Mouse (Mus musculus): Measurements from ENCODE around the gene Ubap1.

Gene Ubap1

DNA sequence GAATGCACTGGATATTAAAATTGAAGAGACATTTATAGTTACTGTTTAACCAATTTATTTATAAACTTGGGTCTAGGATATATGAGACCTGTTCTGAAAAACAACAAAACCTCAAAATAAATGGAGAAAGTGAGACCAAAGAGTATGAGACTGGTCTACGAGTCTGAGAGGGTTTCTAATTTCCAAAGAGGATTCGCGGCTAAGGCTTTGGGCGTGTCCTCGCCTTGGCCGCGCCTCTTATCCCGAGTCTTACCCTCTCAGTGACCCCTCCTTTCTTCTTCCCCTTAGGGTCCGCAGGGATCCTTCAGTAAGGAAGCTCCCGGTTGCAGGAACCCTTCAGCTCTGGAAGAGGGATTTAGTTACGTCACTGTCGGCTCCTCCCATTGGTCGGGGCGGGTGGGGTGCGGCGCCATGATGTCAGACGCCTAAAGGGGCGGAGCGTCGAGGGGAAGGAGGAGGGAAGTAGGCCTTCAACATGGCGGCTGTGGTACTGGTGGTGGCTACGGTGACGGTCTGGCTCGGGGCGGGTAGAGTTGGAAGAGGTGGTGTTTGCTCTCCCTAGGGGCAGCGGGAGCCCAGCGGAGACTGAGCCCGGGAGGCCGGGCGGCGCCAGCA lies at the start of gene Ubap1:
Gene Ubap1, plus strand, starts transcription at position 413 of the 615 bp plus-strand sequence.
- in situ Hi-C loops (cut with MboI; ENCODE audit: unreplicated experiment in 2 of 2): loop anchor here in 1 of 2 experiments (5.0 kb wide), 1 partner anchor 46 kb away; no protein-coding TSS in a partner anchor

DNA sequence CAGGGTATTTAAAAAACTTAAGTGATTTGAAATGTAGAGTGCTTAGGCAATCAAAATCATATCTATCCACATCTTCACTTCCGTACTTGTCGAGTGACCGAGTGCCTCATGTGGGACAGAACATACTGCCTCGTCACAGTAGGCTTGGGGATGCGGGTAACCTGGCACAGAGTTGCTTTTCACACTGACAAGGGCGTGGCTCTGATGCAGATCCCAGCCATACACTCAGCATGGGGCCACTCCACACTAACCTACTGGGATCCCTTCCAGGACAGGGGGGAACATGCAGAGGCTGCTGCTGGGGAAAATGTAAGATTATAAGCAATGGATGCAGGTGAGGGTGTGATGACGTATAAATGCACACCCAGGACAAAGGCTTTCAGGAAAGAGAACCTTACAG lies 45.1 kb upstream of the Ubap1 start:
- in situ Hi-C loops (cut with MboI; ENCODE audit: unreplicated experiment in 2 of 2): loop anchor here (5.0 kb wide), 2 partner anchors 44 to 84 kb away; partner anchors contain the start of gene Ubap1 (in 1 of the 2)

DNA sequence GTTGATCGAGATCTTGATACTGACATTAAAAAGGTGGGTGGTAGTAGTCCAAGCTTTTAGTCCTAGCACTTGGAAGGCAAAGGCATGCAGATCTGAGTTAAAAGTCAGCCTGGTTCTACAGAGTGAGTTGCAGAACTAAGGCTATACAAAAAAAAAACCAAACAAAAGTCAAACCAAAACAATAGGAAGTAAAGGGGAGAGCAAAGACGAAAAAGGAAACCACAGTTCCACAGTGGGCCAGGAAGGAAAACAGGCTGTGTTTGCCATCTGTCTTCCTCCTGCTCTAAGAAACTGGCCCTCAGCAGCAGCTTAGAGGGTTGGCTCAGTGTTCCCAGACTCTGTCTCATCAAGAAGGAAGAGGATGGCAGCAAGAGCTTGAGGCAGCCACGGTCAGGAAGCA lies 44.5 kb upstream of the Ubap1 start:
- in situ Hi-C loops (cut with MboI; ENCODE audit: unreplicated experiment in 2 of 2): loop anchor here (5.0 kb wide), 2 partner anchors 43 to 83 kb away; partner anchors contain the start of gene Ubap1 (in 1 of the 2)

DNA sequence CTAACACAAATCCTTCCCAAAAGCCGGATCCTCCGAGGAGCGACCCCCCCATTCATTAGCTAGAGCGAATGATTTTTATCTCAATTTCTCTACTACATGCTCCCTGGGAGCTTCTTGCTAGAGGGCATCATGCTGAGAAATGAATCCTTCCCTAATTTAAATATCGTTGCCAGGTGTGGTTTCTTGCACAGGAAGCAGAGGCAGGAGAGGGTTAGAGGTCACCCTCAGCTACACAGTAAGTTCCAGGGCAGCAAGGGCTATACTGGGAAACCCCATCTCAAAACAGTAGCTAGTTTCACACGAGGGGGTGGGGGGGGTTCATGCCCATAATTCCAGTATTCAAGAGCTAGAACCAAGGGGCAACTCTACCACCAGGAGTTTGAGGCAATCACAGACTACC lies 41.4 kb upstream of the Ubap1 start:
- in situ Hi-C loops (cut with MboI; ENCODE audit: unreplicated experiment in 2 of 2): no loop called here

DNA sequence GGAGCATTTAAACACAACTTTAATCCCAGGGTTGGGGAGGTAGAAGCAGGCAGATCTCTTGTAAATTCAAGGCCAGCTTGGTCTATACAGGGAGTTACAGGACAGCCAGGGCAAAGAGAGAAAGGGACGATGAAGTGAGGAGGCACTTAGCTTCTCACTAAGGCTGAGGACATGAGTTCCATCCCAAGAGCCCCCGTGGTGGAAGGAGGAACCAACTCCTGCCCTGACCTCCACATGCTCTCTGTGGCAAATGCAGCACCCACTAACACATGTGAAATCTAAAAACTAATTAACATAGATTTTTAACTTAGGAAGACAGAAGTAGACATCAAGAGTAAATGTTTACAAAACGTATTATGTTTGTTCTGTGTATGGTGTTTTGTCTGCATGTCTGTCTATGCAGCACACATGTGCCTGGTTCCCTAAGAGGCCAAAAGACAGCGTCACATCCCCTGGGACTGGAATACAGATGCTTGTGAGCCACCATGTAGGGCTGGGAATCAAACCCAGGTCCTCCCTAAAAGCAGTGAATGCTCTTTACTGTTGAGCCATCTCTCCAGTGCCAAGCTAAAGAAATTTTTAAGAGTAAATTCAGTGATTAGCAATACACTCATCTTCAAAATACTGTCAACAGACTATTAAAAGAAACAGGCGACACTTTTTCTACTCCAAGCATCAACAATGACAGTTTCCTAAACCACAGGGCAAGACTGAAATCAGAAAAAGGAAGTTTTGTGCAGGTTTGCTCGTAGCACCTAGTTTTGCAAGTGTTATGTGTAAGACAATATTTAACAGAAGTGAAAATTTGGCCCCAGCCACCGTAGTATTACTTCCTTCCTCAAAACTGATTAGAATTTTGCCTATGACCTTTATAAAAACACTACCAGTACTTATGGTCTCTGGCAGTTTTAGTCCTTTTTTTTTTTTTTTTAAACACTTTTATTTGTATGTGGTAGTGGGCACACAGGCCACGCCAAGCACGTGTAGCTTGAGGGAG lies 37.9 kb upstream of the Ubap1 start:
- in situ Hi-C loops (cut with MboI; ENCODE audit: unreplicated experiment in 2 of 2): no loop called here

DNA sequence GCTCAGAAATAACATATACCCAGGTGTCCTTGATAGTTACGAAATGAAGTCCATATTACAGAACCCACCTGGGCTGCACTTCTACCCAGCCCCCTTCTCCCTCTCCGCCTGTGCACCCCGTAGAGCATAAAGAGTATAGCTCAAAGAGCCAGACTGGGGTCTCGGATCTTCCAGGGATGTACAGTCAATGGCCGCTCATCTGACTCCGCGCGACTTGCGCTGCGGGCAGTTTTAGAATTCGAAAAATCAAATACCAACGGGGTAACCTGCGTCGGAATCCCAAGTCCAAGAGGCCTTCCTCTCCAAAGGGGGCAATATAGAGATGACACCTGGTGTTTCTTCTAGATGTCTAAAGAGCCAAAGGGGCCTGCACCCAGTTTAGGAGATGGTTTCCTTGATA lies 35.1 kb upstream of the Ubap1 start:
- in situ Hi-C loops (cut with MboI; ENCODE audit: unreplicated experiment in 2 of 2): no loop called here

DNA sequence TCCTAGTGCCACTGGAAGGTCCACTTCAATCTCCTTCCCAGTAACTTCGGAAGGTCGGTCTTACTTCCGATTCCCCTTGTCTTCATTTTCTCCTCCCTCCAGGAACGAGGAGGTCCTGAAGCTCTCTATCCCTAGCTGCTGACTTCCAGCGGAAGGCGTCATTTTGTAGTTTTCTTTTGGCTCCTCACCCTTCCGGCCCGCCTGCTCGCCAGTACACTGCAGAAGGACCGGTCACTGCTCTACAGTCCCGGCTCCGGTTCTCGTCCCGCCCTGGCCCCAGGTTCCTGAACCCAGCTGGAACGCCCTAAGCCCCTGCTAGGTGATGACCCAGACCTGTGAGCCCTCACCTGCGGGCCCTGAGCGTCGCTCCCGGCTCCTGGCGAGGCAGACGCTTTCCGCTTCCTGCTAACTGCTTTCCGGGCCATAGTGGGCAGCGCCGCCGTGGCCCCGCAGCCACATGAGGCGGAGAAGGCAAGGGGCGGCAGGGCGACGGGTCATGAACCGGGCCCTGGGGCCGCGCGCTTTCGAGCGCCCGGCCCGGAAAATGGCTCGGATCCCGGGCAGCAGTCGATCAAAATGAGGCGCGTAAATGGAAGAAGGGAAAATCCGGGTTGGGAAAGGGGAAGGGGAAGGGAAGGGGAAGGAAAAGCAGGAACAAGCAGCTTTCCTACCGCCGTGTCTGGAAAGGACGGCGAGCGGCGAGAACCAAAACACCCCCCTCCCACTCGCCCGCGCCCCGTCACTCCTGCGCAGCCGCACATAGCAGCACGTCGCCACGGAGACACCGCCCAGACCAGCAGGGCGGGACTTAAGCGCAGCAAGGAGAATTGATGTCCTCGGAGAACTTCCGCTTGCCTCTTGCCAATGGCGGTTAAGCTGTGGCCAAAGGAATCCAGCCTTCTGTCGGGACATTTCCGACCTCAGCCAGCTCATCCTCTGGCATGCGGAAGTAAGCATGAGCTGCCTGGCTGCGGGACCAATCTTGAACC lies 34.4 kb upstream of the Ubap1 start, which contains the start of gene Dcaf12:
Gene Dcaf12, minus strand, starts transcription at position 749 of the 989 bp plus-strand sequence.
- in situ Hi-C loops (cut with MboI; ENCODE audit: unreplicated experiment in 2 of 2): no loop called here

DNA sequence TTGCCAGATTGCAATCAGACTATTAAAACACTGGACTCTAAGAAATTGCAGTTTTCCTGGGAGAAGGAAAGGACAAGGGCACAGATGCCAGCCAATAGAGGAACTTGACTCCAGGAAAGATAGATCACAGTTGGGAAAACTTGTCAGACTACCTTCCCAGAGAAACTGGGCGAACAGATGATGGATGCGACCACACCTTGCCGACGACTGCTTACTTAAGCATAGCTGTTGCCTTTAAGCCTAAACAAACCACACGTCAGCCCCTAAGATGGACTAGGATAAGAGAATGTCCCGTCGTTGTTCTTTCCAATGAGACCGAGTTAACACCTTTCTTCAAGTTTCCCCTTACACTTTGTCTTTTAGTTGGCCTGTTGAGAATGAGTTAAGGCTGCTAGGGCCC lies 33.6 kb upstream of the Ubap1 start:
- in situ Hi-C loops (cut with MboI; ENCODE audit: unreplicated experiment in 2 of 2): no loop called here

DNA sequence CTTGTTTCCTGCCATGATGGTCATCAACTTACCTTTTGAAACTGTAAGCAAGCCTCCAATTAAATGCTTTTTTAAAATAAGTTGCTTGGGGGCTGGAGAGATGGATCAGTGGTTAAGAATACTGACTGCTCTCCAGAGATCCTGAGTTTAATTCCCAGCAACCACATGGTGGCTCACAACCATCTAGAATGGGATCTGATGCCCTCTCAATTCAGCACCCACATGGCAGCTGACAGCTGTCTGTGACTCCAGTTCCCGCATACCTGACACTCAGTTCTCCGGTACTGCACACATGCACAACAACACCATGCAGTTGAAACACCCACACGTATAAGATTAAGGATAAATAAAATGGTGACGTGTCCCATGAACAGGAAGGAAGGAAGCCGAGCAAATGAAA lies 30.5 kb upstream of the Ubap1 start:
- in situ Hi-C loops (cut with MboI; ENCODE audit: unreplicated experiment in 2 of 2): no loop called here

DNA sequence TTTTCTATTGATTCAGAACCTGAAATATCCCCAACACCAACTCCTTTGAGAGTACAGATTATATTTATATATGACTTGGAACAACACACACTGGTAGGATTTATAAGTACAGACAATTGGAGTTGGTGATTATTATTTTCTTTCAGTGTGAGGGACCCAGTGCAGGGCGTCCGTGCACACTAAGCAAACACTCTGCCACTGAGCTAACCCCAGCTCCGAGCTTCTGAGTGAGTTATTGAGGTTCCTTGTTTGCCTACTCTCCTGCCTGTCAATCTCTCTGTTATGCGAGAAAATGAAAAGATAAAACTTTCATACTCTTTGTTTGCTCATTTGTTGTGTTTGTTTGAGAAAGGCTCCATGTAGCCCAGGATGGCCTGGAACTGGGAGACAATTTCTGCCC lies 27.8 kb upstream of the Ubap1 start:
- in situ Hi-C loops (cut with MboI; ENCODE audit: unreplicated experiment in 2 of 2): no loop called here

DNA sequence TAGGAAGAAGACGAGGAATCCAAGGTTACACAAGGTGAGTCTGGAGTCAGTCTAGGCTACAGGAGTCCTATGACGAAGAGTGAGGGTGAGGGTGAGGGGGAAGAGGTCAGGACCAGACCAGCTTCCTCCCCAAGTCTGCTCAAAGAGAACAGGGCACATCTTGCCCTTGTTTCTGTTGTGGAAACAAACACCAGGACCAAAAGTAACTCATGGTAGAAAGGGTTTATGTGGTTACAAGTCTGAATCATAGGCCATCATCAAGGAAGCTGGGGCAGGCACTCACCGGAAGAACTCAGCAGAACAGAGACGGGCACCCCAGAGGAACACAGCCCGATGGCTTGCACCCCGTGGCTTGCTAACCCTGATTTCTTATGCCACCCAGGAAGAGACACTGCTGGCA lies 21.9 kb upstream of the Ubap1 start:
- in situ Hi-C loops (cut with MboI; ENCODE audit: unreplicated experiment in 2 of 2): no loop called here

DNA sequence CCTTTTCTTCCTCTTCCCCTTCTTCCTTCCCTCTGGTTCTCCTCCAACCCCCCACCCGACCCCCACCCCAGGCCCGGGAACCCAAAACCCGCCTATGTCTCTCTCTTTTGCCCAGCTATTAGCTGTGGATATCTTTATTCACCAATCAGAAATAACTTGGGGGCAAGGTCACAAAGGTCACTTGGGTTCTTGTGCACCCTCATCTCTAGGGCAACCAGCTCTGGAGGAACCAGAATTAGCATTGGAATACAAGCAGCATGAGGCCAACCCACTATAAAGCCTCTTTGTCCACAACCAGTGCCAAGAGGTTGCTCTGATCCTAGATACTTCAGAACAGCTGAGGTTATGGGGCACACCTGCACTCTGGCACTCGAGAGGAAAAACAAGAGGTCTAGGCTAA lies 19.3 kb upstream of the Ubap1 start:
- in situ Hi-C loops (cut with MboI; ENCODE audit: unreplicated experiment in 2 of 2): no loop called here

DNA sequence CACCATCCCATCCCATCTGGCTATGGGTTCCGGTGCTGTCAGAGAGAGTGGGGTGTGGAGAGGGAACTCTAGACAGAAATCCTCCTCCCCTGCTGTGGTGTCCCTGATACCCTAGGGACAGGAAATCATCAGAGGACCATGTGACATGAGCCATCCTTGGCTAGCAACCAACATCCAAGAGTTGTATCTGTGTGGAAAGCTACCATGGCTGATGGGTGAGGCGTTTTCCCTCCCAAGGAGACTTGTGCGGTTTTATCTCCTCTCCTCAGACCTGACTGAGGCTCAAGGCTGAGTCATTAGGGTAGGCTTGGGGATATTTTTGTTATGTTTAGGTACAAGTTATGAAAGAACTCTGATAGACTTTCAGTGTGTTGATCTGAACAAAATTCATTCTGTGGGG lies 17.7 kb upstream of the Ubap1 start:
- in situ Hi-C loops (cut with MboI; ENCODE audit: unreplicated experiment in 2 of 2): loop anchor here in 1 of 2 experiments (5.0 kb wide), 1 partner anchor 44 kb away; no protein-coding TSS in a partner anchor

DNA sequence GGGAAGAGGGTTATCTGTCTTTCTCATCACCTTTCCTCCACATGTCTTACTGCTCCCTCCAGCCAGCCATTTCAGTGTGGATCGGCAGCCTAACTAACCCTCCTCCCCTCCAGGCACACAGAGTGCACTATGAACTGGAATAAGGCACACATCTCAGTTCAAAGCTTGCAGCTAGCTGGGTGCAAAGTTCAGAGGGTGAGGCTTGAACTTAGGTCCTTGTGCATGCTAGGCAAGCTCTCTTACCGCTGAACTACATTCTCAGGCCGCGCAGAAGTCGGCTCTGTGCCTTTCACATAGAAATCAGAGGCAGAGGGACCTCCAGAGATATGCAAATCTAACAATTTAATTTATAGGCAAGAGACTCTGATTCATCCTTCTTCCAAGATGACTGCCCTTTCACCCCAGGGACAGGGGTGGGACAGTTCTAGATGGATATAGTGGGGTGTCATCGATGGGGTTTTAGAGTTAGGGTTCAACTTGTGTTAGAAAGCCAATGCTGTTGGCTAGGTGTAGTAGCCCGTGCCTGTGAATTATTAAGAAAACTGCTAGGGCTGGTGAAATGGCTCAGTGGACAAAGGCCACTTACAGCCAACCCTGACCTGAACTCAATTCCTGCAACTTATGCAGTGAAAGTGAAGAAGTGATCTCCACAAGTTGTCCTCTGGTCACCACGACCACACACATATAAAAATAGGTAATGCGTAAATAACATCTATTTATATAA lies 16.9 kb upstream of the Ubap1 start:
- in situ Hi-C loops (cut with MboI; ENCODE audit: unreplicated experiment in 2 of 2): loop anchor here in 1 of 2 experiments (5.0 kb wide), 1 partner anchor 45 kb away; no protein-coding TSS in a partner anchor

DNA sequence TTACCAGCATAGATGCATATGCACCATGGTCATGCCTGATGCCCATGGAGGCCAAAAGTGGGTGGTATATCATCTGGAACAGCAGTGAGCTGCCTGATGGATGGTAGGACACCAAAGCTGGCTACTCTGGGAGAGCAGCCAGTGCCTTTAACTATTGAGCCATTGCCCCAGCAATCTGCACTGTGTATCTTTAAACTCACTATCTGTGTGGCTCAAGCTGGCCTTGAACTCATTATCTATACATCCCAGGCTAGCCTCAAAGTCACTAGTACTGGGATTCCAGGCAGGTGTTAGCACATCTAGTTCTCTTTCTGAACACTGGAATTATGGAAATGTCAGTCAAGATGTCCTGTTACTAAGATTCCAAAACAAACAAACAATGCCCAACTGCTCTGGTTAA lies 12.2 kb upstream of the Ubap1 start:
- in situ Hi-C loops (cut with MboI; ENCODE audit: unreplicated experiment in 2 of 2): no loop called here

DNA sequence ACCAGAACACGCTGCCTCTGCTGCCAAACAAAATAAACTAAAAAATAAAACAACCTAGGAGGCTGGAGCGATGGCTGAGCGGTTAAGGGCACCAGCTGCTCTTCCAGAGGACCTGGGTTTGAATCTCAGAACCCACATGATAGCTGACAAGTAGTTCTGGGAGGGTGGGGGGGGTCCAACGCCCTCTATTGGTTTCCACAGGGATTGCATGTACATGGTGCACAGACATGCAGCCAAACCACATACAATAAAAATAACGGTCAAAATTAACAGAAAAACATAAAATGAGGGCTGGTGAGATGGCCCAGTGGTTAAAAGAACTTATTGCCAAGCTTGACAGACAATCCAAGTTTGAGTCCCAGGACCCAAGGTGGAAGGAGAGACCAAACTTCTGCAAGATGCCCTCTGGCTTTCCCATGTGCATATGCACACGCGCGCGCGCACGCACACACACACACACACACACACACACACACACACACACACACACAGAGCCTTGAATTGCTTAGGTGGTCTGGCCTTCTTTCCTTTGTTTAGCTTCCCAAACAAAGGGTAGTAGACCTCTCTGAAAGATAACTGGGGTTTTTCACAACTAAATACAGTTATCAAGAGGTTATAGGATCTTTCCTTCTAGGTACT lies 7.8 kb upstream of the Ubap1 start:
- in situ Hi-C loops (cut with MboI; ENCODE audit: unreplicated experiment in 2 of 2): no loop called here

DNA sequence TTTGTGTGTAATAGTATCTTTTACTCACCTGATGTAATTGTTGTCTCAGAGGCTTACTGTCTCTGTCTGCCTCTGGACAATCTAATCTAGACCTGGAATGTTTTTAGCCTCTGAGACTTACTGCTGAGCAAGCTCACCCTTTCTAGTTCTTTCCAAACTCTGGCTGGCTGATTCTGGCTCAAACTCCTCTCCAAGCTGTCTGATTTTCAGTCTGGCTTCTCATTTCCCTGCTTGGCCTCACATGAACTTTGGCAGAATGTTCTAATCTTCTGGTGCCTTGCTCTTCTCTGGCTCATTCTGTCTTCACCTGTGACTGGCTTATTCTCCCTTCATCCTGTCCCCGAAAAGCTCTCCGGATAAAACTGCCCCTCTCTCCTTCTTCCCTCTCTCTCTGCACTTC lies 2.8 kb upstream of the Ubap1 start:
- in situ Hi-C loops (cut with MboI; ENCODE audit: unreplicated experiment in 2 of 2): loop anchor here in 1 of 2 experiments (5.0 kb wide), 1 partner anchor 44 kb away; no protein-coding TSS in a partner anchor

DNA sequence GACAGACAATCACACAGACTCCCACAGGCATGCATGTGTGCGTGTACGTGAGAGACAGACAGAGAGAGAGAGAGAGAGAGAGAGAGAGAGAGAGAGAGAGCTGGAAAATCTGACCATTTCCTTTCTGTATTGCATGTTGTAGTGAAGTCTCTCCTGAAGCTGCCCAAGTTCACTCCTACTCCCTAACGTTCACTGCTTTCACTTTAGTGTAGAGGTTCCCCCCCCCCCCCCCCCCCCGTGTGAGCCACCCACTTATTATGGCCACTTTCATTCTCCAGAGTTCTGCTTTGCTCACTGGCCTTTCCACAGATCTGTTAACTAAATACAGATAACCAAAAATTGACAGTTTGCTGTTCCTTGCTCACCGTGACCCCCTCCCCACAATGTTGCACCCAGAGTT lies 957 bp upstream of the Ubap1 start:
- in situ Hi-C loops (cut with MboI; ENCODE audit: unreplicated experiment in 2 of 2): loop anchor here in 1 of 2 experiments (5.0 kb wide), 1 partner anchor 46 kb away; no protein-coding TSS in a partner anchor

DNA sequence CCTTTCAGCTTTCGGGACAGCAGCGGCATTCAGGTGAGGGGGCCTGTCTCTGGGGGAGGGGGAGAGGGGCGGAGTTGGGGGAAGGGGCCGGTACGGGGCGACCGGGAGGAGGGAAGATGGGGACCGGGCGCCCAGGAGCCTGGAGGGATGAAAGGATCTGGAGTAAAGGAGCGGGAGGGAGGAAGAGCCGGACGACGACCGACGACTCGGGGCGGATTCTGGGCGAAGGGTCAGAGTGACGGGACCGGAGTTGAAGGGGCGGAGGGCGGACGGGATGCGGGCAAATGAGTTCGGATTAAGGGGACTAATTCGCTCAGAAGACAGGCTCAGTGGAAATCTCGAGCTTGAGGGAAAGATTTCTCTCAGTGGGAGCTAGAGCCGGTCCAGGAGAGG lies 399 bp downstream of the Ubap1 start:
- in situ Hi-C loops (cut with MboI; ENCODE audit: unreplicated experiment in 2 of 2): loop anchor here in 1 of 2 experiments (5.0 kb wide), 1 partner anchor 47 kb away; no protein-coding TSS in a partner anchor
